Mouse (Mus musculus) spleen, postnatal 4 days (tissue): ENCODE results near the gene Taf11.
A peak's percentile ranks its signal among the peaks of the same experiment; 100 is the strongest.

Experiments
- DNase-seq, 2 experiments: peaks; one replicate each; pipeline ENCODE4 v3.0.0; 2022; ENCODE audit warnings: low spot score in 2 of 2

Gene Taf11

DNA sequence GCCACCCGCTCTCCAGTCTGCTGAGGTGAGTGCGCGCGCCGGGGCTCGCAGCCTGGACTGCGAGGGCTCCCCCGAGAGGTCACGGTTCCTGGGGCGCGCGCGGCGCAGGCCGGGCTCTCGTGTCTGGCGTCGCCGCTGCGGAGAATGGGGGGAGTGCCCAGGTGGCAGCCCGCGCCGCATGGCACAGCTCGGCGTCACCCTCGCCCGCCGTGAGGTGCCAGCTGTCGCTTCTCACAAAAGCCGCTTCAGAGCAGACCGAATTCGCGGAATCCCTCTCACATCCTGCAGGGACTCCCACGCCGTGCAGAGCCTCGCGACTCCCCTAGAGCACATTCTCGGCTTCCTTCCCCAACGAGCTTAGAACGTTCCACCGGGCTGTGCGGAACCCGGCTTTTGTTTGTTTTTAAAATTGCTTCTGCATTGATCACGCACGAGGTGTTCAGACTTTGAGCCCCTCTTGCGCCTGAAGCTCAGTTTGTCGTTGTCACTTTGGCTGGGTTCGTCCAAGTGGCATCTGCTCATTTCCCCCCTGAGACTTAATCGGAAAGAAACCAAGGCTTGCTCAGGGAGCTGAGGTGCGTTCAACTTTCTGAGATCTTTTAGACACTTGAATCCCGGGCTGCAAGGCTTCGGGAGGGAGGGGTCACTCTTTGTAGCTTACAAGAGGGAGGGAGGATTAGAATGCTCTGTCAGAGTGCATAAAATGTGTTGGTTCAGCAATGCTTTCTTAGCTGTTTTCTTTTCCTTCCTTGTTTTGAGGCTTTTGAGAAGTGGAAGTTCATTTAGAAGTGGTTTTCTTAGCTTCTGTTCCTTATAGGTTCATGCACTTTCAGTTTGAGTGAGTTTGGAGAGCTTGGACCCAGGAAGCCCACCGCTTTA, at the start of gene Taf11:
Gene Taf11 (minus strand): TSS at position 223 of the 879 bp plus-strand sequence.
- peak in 1 of 2 experiments; percentile 85 for DNase-seq

- DNase-seq = no peak
Observed at GRCm38 (mm10) chr17:27957649-27958048, 48.0 kb upstream of the Taf11 start.

DNA sequence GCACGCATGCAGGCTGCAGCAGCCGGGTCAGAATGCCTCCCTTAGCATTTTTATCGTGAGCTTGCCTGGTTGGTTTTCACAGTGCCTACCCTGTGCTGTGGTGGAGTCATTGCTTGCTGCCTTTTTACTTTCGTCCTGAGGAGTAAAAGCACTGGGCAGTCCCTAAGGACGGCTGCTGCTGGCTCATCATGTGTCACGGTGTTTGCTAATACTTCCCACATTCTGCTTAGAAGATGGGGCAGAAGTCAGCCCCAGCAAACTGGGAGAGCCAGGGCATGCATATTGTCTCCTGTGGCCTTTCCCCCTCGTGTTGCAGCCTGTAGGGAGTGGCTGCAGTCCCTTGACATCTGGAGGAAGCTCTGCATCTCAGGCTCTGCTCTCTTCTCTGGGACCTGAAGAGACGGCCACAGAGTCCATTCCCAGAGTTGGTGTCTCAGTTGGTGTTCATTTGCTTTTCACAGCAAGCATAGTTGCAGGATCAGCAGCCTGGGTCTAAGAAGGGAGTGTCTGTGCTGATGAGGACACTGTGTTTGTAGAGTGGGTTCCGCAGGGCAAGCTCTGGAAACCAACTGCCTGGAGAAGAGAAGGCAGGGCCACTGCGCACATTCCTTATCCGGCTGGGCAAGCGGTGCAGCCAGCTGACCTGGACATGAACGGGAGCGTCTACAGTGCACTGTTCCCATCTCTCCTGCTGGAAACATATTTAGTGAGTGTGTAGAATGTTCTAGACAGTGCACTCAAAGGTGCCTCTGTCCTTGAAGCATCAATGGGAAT, 45.2 kb upstream of the Taf11 start:
- DNase-seq = no peak

DNA sequence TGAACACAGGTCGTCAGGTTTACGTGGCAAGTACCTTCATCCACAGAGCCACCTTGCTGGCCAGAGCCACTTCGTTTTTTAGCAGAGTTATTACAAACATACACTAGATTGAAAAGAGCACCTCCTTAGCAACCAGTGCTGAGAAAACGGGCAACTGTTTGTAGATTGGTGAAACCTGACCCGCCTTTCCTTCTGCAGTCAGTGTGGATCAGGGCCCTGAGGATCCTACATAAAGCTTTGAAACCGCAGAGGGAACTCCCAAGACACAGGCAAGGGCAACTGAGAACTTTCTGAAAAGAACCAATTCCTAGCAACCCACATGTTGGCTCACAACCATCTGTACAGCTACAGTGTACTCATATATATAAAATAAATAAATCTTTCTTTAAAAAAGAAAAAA, 43.5 kb upstream of the Taf11 start:
- DNase-seq = no peak

DNA sequence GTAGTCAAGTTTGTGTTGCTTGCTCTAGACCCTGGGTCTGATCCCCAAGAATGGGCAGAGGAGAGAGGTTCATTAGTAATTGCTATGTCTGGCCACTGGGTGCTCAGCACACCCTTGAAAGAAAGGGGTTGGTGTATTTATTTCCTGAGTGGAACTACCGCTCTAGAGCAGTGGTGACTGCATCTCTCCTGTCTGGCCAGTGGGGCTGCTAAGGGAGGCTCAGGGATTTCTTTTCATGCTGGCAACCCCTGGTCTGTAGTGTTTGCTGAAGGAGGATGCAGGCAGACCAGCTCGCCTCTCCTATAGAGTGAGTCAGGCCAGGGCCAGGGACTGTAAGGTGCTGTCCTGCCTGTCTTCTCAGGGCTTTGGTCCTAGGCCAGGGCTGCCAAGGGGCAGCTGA, 37.5 kb upstream of the Taf11 start:
- no peak for DNase-seq

- DNase-seq = no peak
Observed at GRCm38 (mm10) chr17:27946371-27946770, 36.7 kb upstream of the Taf11 start.

GRCm38 (mm10) chr17:27945546-27946216, 36.0 kb upstream of the Taf11 start:
- no peak for DNase-seq

- no peak for DNase-seq
Observed at GRCm38 (mm10) chr17:27942131-27942530, 32.5 kb upstream of the Taf11 start.

DNA sequence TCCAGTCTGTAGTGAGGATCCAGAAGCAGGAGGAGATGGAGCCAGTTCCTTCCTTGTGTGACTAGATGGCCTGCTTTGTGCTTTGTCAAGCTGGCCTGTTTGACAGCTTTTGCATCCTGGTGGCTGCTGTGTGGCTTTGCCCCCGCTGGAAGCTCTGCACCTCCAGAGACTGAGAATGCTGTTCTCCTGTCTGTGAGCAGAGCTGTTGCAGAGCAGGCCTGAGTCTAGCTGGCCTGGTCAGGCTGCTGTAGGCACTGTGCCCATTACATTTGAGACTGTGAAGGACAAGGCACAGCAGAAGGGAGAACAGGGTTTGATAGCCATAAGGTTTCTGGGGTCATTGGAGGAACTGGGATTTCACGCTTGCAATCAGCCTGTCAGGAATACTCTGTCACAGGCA, 32.1 kb upstream of the Taf11 start:
- DNase-seq = no peak

- DNase-seq = no peak
Observed at GRCm38 (mm10) chr17:27941178-27941577, 31.5 kb upstream of the Taf11 start.

DNA sequence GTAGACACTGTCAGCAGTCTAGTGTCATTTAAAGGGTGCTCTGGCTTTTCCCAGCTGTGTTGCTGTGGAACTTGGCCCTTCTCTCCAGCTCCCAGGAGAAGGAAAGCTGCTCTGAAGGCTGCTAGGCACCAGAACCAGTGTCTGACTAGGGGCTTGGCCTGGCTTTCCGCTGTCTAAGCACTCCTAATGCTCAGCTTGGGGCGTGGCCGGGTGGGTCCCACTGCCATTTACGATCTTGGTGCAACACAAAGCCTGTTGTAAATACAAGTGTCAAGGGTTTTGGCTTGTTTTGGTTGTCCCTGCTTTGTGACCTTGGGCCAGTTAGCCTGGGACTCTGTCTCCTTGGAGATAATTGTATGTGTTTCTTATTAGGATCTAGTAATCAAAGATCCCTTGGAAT, 30.7 kb upstream of the Taf11 start:
- DNase-seq = no peak

DNA sequence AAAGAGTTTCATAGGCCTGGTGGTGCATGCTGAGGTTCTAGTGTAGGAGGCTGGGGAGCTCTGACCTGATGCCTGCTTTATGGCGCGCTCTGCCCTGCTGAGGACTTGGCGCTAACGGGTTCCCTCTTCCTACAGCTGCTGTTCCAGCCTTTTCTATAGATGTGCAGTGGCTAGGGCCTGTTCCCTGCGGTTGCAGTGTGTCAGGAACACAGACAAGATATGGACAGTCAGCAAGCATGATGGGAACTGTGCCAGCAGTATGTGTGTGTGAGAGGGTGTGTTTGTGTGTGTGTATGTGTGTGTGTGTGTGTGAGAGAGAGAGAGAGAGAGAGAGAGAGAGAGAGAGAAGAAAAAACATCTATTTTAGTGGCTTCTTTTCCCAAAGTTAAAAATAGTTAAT, 29.4 kb upstream of the Taf11 start:
- no peak for DNase-seq

DNA sequence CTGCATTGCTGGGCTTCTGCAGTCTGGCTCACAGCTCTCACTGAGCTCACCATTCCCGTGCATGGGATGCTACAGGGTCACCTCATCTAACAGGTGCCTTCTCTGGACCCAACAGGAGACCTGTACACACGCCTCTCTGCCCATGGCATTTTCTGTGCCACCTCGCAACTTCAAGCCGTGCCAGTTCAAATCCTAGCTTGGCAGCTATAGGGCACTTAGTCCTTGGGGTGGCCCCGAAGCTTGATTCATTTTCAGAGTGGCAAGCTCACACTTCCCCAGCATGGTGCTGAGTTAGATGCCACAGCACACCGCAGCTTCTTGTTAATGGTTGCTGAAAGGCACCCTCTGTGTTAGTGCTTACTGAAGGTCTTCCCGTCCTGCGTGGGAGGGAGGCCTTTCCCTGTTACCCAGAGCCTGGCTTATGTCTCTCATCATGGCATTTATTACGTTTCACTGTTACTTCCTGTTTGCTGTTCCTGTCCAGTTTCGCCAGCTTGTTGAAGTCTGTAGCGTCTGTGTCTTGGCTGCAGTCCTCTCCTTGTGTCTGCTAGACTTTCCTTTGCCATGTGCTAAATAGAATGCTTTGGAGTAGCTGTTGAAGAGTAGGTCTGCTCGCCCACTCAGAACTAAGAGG, 28.6 kb upstream of the Taf11 start:
- DNase-seq = no peak

DNA sequence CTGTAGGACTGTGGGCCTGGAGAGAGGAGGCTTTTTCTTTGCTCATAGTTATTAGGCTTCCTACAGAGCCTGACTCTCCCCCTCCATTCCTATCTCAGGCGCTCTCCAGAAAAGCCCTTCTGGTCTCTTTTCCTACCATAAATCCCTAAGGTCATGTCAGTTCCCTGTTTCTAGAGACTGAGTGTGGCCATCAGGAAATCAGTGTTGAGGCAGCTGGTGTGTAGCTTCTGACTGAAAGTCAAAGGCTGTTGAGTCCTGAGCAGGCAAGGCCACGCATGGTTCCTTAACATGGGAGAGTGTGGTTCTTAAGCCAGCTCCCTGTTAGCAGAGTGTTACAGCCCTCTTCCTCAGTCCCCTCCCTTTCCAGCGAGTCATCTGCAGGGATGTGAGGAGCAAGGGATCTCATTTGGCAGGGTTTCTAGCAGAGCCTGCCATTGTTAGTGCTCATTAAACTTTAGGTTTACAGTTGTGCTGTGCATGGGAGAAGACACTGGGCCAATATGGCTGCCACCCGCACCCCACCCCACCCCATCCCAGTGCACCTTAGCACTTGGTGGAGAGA, 27.5 kb upstream of the Taf11 start:
- DNase-seq = no peak

GRCm38 (mm10) chr17:27935091-27935490, 25.4 kb upstream of the Taf11 start:
- DNase-seq = no peak

- no peak for DNase-seq
Observed at GRCm38 (mm10) chr17:27934136-27934910, 24.7 kb upstream of the Taf11 start.

- no peak for DNase-seq
Observed at GRCm38 (mm10) chr17:27931826-27932225, 22.2 kb upstream of the Taf11 start.

- DNase-seq = no peak
Observed at GRCm38 (mm10) chr17:27930291-27930690, 20.6 kb upstream of the Taf11 start.

DNA sequence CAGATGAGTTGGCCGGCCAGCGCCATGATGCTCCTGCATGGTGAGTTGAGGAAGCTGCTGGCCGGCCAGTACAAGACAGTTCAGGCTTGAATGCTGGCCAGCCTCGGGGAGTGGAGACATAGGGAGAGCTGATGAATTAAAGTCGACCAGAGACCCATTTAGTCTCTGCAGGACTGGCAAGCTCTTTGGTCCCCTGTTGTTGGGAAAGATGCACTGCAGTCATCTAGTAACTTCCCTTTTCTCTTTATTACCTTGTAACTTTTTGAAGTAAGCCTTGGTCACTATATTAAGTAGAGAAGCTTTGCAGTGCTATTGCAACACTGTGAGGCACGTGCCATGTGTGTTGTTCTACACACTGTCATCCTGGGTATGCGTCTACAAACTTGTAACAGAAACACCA, 15.9 kb upstream of the Taf11 start:
- DNase-seq = no peak

GRCm38 (mm10) chr17:27925054-27925453, 15.4 kb upstream of the Taf11 start:
- no peak for DNase-seq

- DNase-seq = no peak
Observed at GRCm38 (mm10) chr17:27922174-27922712, 12.6 kb upstream of the Taf11 start.
